Mouse (Mus musculus): ENCODE data around the gene Wdcp. TPM values are rescaled to one million over a fixed set of nuclear protein-coding genes. Genes with fewer than 3 reads are reported as not detected.
"Not testable (repeated sequence)": the region's sequence is repeated elsewhere in the genome, so short reads cannot be mapped to it uniquely, and the experiment has no call there.

Wdcp gene
- 8.8 and 10.2 TPM in 2 replicates for polyA plus RNA-seq (2015; fragmentation: Nextera tagmentation; extraction: Ambion mirVana)

DNA sequence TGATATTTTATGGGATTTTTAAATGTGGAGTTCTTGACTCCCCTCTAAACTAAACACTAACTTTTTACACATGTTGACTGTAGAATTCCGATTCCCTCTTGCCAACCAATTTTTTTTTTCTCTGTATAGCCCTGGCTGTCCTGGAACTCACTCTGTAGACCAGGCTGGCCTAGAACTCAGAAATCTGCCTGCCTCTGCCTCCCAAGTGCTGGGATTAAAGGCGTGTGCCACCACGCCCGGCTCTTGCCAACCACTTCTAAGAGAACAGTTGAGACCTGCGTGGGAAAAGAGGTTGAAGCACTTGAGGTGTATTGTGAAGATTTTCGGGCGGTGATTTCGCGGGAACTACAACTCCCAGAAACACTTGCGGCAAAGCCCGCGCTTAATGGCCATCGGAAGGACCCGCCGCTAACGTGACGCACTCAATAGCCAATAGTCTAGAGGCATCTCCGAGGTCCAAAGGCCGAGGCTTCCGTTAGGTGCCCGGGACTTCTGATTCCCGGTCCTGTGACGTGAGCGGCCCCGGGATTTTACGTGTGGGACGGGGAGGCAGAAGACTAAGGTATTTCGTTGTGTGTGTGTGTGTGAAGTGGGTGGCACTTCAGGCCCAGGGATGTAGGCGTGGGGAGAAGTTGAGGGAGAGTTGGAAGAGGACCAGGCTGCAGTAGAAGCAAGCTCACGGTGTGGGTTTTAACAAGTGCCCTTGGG is at the start of gene Wdcp:
Gene Wdcp (plus strand): TSS at position 414 of the 708 bp plus-strand sequence.
- peak; percentile 93 for ATAC-seq (ENCODE audit: low read depth)

DNA sequence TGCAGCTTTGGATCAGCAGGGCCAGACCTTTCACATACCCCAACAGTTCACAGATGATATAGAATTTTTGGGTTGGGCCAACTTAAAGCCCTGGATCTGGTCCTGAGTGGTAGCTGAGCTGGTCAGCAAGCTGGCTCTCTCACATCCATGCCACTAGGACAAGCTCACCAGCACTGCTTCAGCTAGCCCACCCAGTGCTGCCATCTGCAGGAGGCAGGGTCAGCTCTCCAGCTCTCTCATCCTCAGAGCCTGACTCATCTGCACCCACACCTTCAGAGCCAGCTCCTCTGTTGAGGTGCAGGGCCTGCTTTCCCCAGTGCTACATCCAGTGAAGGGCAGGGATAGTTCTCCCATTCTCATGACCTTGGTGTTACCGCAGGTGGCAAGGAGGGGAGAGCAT is 49.4 kb upstream of the Wdcp start:
- Histone ChIP-seq H3K4me3 (ENCODE audit: low read depth, low read length) (no peak overlapping the region), H3K27me3 (ENCODE audit: control insufficient read depth, insufficient read depth, low read depth, low read length) (no peaks in the 10 kb centered on the region), H3K9me3 (replicated peaks; ENCODE audit: control insufficient read depth, low read length) (no peaks in the 10 kb centered on the region), H3K36me3 (ENCODE audit: control insufficient read depth, insufficient read depth) (no peaks in the 10 kb centered on the region), H3K4me2 (ENCODE audit: low read depth, low read length) (no peak overlapping the region), H3K4me1 (ENCODE audit: control insufficient read depth, low read depth, low read length) (no peaks in the 10 kb centered on the region), H3K27ac (ENCODE audit: low read length) (no peak overlapping the region), H3K9ac (ENCODE audit: low read depth, low read length) (no peak overlapping the region)
- ATAC-seq (ENCODE audit: low read depth) = no peak
- 57% methylated on average over 1 of the region's 1 CpGs for WGBS (ENCODE audit: insufficient replicate concordance)

More for the DNA sequence above, at the start of gene Wdcp:
- no peaks in the 10 kb centered on the region for H3K36me3 ChIP-seq (ENCODE audit: control insufficient read depth, insufficient read depth)
- H3K27me3 ChIP-seq (ENCODE audit: control insufficient read depth, insufficient read depth, low read depth, low read length) = peaks cover 17% of the 10 kb centered on the region
- peak within 1 kb of the TSS; percentile 22 for H3K27ac ChIP-seq (ENCODE audit: low read length)
- H3K4me3 ChIP-seq (ENCODE audit: low read depth, low read length) = peak within 1 kb of the TSS; percentile 72
- under 1% methylated on average over 30 of the region's 30 CpGs for WGBS (ENCODE audit: insufficient replicate concordance)
- H3K9ac ChIP-seq (ENCODE audit: low read depth, low read length) = peak within 1 kb of the TSS; percentile 73
- no peaks in the 10 kb centered on the region for H3K9me3 ChIP-seq (replicated peaks; ENCODE audit: control insufficient read depth, low read length)
- H3K4me2 ChIP-seq (ENCODE audit: low read depth, low read length) = peak within 1 kb of the TSS; percentile 78
- H3K4me1 ChIP-seq (ENCODE audit: control insufficient read depth, low read depth, low read length) = peaks cover 21% of the 10 kb centered on the region

DNA sequence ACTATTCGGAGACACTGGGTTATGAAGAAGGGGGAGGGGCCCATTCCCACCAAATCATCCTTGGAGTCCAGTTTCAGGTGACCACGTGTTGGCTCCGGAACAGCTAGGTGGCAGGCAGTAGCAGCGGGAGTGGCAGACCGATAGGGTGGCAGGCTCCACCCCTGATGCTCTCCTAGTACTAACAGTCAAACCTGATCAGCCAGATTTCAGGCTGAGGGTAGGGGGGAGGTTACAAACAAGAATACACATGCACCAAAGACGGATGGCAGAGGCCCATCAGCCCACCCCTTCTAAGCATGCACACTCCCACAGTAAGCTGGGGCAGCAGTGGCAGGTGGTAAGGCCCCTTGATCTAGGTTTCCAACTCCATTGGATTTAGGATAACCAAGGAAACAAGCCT is 45.6 kb upstream of the Wdcp start:
- H3K27me3 ChIP-seq (ENCODE audit: control insufficient read depth, insufficient read depth, low read depth, low read length); ATAC-seq (ENCODE audit: low read depth); H3K27ac ChIP-seq (ENCODE audit: low read length); H3K9ac ChIP-seq (ENCODE audit: low read depth, low read length); H3K4me2 ChIP-seq (ENCODE audit: low read depth, low read length); H3K9me3 ChIP-seq (replicated peaks; ENCODE audit: control insufficient read depth, low read length); H3K36me3 ChIP-seq (ENCODE audit: control insufficient read depth, insufficient read depth); H3K4me3 ChIP-seq (ENCODE audit: low read depth, low read length); H3K4me1 ChIP-seq (ENCODE audit: control insufficient read depth, low read depth, low read length): not testable (repeated sequence)
- 62% methylated on average over 6 of the region's 6 CpGs for WGBS (ENCODE audit: insufficient replicate concordance)

- 52% methylated on average over 4 of the region's 4 CpGs for WGBS (ENCODE audit: insufficient replicate concordance)
- Histone ChIP-seq H3K9ac (ENCODE audit: low read depth, low read length) (no peak overlapping the region), H3K36me3 (ENCODE audit: control insufficient read depth, insufficient read depth) (no peaks in the 10 kb centered on the region), H3K27ac (ENCODE audit: low read length) (no peak overlapping the region), H3K4me1 (ENCODE audit: control insufficient read depth, low read depth, low read length) (no peaks in the 10 kb centered on the region), H3K9me3 (replicated peaks; ENCODE audit: control insufficient read depth, low read length) (no peaks in the 10 kb centered on the region), H3K4me2 (ENCODE audit: low read depth, low read length) (no peak overlapping the region), H3K27me3 (ENCODE audit: control insufficient read depth, insufficient read depth, low read depth, low read length) (no peaks in the 10 kb centered on the region; the same call in 1 of the 2 replicates), H3K4me3 (ENCODE audit: low read depth, low read length) (no peak overlapping the region)
- no peak for ATAC-seq (ENCODE audit: low read depth)
Observed at GRCm38 (mm10) chr12:4811036-4811435, 32.1 kb upstream of the Wdcp start.

- H3K4me2 ChIP-seq (ENCODE audit: low read depth, low read length) = no peak overlapping the region
- H3K27ac ChIP-seq (ENCODE audit: low read length) = no peak overlapping the region
- no peak overlapping the region for H3K9ac ChIP-seq (ENCODE audit: low read depth, low read length)
- no peaks in the 10 kb centered on the region; the same call in 1 of the 2 replicates for H3K27me3 ChIP-seq (ENCODE audit: control insufficient read depth, insufficient read depth, low read depth, low read length)
- WGBS (ENCODE audit: insufficient replicate concordance) = 58% methylated on average over 3 of the region's 3 CpGs
- H3K4me3 ChIP-seq (ENCODE audit: low read depth, low read length) = no peak overlapping the region
- peaks cover 4% of the 10 kb centered on the region for H3K4me1 ChIP-seq (ENCODE audit: control insufficient read depth, low read depth, low read length)
- no peaks in the 10 kb centered on the region for H3K36me3 ChIP-seq (ENCODE audit: control insufficient read depth, insufficient read depth)
- no peak for ATAC-seq (ENCODE audit: low read depth)
- no peaks in the 10 kb centered on the region for H3K9me3 ChIP-seq (replicated peaks; ENCODE audit: control insufficient read depth, low read length)
Observed at GRCm38 (mm10) chr12:4811705-4812104, 31.4 kb upstream of the Wdcp start.

GRCm38 (mm10) chr12:4813636-4814035 is 29.5 kb upstream of the Wdcp start:
- Histone ChIP-seq H3K4me1 (ENCODE audit: control insufficient read depth, low read depth, low read length) (peaks cover 11% of the 10 kb centered on the region), H3K9ac (ENCODE audit: low read depth, low read length) (no peak overlapping the region), H3K27ac (ENCODE audit: low read length) (no peak overlapping the region), H3K4me3 (ENCODE audit: low read depth, low read length) (no peak overlapping the region), H3K4me2 (ENCODE audit: low read depth, low read length) (no peak overlapping the region), H3K27me3 (ENCODE audit: control insufficient read depth, insufficient read depth, low read depth, low read length) (no peaks in the 10 kb centered on the region; the same call in 1 of the 2 replicates), H3K9me3 (replicated peaks; ENCODE audit: control insufficient read depth, low read length) (no peaks in the 10 kb centered on the region), H3K36me3 (ENCODE audit: control insufficient read depth, insufficient read depth) (no peaks in the 10 kb centered on the region)
- 69% methylated on average over 4 of the region's 4 CpGs for WGBS (ENCODE audit: insufficient replicate concordance)
- no peak for ATAC-seq (ENCODE audit: low read depth)

DNA sequence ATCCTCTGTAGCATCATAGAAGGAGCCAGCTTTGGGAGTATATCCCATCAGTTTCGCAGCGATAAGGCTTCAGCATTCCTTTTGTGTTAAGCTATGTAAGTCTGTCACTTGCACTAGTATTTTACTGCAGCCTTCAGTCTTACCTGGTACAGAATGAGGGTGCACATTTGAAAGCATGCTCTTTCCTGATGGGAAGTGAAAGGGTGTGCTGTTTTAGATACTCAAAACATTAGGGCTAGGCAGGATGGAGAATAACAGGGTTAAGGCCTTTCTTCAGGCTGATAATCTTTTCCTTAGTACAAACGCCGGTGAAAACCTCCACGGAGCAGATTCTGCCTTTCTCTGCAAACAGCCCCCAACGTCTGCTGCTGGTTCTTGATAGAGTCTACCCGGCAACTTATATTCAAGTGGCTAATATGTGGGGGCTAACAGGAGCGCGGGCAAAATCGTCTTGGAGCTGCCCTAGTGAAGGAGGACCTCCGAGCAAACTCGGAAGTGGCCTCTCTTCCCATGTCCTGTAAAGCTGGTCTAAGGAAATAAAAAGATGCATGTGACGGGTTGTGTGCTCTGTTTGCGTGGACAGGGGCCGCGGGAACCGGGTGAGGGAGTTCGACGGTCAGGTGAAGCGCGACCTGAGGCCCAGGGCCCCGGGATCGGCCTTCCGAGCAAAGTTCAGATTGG is 26.3 kb upstream of the Wdcp start:
- peak overlapping the region; percentile 98 for H3K4me3 ChIP-seq (ENCODE audit: low read depth, low read length)
- no peak for ATAC-seq (ENCODE audit: low read depth)
- H3K27ac ChIP-seq (ENCODE audit: low read length) = peak overlapping the region; percentile 87
- no peaks in the 10 kb centered on the region; the same call in 1 of the 2 replicates for H3K27me3 ChIP-seq (ENCODE audit: control insufficient read depth, insufficient read depth, low read depth, low read length)
- H3K4me1 ChIP-seq (ENCODE audit: control insufficient read depth, low read depth, low read length) = peaks cover 16% of the 10 kb centered on the region
- peak overlapping the region; percentile 84 for H3K4me2 ChIP-seq (ENCODE audit: low read depth, low read length)
- WGBS (ENCODE audit: insufficient replicate concordance) = 8% methylated on average over 24 of the region's 24 CpGs
- H3K9ac ChIP-seq (ENCODE audit: low read depth, low read length) = peak overlapping the region; percentile 81
- H3K9me3 ChIP-seq (replicated peaks; ENCODE audit: control insufficient read depth, low read length) = no peaks in the 10 kb centered on the region
- peaks cover 13% of the 10 kb centered on the region for H3K36me3 ChIP-seq (ENCODE audit: control insufficient read depth, insufficient read depth)

DNA sequence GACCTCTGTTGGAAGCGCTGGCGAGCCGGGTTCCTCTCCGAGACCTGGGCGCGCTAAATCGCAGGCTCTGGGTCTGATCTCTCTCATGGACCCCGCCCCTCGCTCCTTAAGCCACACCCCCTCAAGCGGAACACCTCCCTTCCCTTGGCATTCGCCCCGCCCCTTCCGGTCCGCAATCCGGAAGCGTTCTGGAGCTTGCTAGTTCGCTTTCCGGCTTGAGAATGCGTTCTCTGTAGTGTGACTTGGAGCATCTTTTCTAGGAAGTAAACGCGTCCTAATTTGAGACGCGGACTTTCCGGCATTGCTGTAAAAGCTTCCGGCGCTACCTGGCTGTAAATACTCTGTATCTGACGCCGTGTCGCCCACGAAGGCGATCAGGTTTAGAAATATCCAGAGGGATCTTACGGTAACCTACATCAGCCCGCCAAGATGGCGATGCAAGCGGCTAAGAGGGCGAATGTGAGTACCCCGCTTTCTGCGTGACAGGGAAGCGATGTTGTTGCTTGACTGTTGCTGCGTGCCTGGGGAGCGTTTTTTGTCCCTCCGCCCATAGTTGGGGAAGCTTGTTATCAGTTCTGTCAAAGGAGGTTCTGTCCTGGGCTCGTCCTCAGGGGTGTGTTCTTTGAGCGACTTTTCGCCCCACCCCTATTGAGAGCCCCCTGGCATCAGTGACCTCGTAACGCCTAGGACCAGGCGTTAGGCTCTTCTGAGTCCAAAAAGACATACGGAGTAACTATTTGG is 25.6 kb upstream of the Wdcp start, which contains the start of gene Sf3b6:
Gene Sf3b6 (plus strand): TSS at position 184 of the 741 bp plus-strand sequence.
- ATAC-seq (ENCODE audit: low read depth) = peak; percentile 97
- H3K27ac ChIP-seq (ENCODE audit: low read length) = peak within 1 kb of the TSS; percentile 94
- H3K9me3 ChIP-seq (replicated peaks; ENCODE audit: control insufficient read depth, low read length) = no peaks in the 10 kb centered on the region
- H3K9ac ChIP-seq (ENCODE audit: low read depth, low read length) = peak within 1 kb of the TSS; percentile 87
- H3K4me3 ChIP-seq (ENCODE audit: low read depth, low read length) = peak within 1 kb of the TSS; percentile 98
- H3K4me2 ChIP-seq (ENCODE audit: low read depth, low read length) = peak within 1 kb of the TSS; percentile 85
- H3K4me1 ChIP-seq (ENCODE audit: control insufficient read depth, low read depth, low read length) = peaks cover 16% of the 10 kb centered on the region
- H3K27me3 ChIP-seq (ENCODE audit: control insufficient read depth, insufficient read depth, low read depth, low read length) = no peaks in the 10 kb centered on the region; the same call in 1 of the 2 replicates
- WGBS (ENCODE audit: insufficient replicate concordance) = under 1% methylated on average over 49 of the region's 49 CpGs
- peaks cover 14% of the 10 kb centered on the region for H3K36me3 ChIP-seq (ENCODE audit: control insufficient read depth, insufficient read depth)
